Mouse (Mus musculus): ENCODE measurements at regions not wholly inside any gene's neighbourhood (a gene's known extent, or its start where the extent isn't known, plus 50 kb on each side); places are given as distances from the start of the nearest gene placed in this dataset.

DNA sequence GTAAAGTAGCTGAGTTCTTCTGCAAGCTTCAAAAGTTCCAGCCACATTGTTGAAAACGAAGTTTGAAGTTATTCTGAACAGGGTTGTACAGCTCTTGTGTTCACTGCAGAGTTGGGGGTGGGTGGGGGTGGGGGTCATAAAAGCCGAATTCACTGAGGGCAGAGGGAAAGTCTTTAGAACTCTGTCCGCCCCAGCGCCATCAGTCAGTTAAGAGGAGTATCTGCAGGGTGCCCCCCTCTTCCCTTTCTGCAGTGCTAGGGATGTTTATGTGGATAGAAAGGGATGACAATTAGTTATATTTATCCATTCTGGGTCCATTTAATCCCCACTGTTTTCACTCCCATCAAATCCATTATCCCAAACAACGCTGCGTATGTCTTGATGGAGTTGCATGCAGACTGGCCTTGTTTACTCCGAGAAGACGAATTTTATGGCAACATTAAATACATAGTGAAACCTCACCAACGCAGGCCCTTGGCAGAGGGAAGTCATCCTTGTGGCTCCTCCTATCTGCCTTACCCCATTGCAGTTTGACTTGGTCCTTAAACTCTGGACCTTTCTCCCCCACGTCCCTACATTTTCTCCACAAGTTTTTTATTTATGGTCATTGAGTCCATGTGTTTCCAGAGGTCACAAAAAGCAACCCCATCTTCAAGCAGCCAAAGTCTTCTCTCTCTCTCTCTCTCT, 526.8 kb upstream of the Sall1 start:
- TF ChIP-seq POU5F1 (IDR thresholded peaks at IDR 0.05; ENCODE audit: borderline replicate concordance, low read length), result no peak
- no peak for TF ChIP-seq CTCF (conservative IDR thresholded peaks at IDR 0.05; ENCODE audit: low read length)
- TF ChIP-seq NANOG (IDR thresholded peaks at IDR 0.05; ENCODE audit: borderline replicate concordance, low read length), result no peak

Data from E14TG2a.4 (cell line).